Mouse (Mus musculus) urinary bladder, postnatal 25 days (tissue): Measurements from ENCODE around the gene Polr2i.
"Not testable (repeated sequence)": the region's sequence is repeated elsewhere in the genome, so short reads cannot be mapped to it uniquely, and the experiment has no call there.

ENCODE experiments used
- DNase-seq: peaks from one replicate; pipeline ENCODE4 v3.0.0; 2022; ENCODE audit warnings: low spot score

Gene Polr2i

DNA sequence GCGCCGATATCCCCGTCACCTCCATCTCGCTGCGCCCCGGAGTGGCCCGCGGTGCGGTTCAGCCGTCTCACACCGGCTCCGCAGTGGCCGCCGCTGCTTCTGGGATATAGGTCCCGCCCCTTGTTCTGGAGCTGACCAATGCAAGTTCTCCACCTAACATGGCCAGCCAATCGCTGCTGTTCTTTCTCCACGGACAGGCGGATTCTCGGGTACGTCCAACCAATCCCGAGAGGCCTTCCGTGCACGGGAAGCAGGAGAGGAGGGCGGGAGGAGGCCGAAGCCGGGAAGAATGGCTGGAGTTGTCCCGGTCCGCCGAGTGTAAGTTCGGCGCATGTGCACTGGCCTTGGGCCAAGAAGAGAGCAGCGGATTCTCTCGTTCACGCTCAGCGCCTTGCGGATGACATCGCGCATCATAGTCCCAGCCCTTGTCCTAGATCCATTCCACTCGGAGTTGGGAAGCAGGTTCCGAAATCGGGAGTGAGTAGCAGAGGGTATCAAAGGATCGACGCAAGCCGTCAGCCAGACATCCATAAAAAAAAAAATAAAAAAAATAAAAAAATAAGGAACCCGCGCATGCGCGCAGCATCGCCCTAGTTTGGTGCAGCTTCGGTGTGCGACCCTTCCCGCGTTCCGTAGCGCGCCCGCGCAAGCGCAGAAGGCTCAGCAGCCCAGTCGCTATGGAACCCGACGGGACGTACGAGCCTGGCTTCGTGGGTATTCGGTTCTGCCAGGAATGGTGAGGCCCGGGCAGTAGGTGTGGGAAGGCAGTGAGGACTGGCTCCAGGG lies at the start of gene Polr2i, which contains the start of gene Tbcb:
Polr2i (plus strand) TSS at position 280 of the 786 bp plus-strand sequence.
Tbcb (minus strand) TSS at position 604 of the 786 bp plus-strand sequence.
- peak; percentile 96 for DNase-seq

DNA sequence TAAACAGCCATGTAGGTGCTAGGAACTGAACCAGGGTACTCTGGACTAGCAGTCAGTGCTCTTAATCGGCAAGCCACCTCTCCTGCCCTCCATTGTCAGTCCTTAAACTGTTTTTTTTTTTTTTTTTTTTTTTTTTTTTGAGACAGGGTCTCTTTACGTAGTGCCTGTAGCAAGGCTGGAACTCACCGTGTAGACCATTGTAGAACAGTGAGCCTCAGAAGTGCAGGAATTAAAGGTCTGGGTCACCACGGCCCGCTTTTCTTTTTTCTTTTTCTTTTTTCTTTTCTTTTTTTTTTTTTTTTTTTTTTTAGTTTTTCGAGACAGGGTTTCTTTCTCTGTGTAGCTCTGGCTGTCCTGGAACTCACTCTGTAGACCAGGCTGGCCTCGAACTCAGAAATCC lies 48.6 kb upstream of the Polr2i start:
- DNase-seq = not testable (repeated sequence)

DNA sequence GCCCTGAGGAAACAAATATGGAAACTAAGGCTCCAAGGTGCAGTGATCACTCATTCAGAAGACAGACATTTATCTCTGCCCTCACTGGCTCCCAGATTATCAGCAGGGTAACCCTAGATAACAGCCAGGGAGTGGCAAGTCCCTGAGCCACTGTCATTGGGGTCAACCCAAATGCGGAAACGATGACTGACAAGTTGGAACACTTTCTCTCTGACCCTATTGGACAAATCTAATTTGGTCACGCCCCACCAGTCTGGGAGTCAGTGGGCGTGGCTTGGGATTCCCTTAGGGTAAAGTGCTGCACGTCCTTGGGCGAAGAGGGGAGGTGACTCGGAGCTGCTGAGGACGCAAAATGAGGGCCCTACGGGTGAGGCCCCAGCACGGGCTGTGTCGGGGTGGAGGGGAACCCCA lies 47.9 kb upstream of the Polr2i start, which contains the start of gene Cox7a1:
Cox7a1 (plus strand) TSS at position 266 of the 411 bp plus-strand sequence.
- DNase-seq = peak; percentile 79

DNA sequence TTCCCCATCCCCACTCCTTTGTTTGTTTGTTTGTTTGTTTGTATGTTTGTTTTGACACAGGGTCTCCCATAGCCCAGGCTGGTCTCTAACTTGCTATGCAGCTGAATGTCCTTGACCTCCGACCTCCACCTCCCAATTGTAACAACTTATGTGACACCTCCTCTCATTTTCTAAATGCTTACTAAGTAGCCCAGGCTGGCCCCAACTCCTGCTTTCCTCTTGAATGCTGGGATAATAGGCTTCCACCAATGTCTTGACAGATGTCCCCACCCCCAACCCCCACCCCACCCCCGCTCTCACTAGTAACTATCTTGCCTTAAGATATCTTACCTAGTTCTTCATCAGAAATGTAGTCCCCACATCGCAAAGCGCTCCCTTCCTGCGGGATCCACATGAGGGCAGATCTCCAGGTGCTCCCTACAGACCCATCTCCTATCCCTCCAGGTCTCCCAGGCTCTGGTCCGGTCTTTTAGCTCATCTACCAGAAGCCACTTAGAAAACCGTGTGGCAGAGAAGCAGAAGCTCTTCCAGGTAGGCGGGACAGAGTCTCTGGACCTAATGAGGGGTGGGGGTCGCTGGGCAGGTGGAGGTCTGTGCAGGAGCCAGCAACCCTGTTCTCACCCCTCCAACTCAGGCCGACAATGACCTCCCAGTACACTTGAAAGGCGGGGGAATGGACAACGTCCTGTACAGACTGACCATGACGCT lies 47.0 kb upstream of the Polr2i start:
- no peak for DNase-seq

DNA sequence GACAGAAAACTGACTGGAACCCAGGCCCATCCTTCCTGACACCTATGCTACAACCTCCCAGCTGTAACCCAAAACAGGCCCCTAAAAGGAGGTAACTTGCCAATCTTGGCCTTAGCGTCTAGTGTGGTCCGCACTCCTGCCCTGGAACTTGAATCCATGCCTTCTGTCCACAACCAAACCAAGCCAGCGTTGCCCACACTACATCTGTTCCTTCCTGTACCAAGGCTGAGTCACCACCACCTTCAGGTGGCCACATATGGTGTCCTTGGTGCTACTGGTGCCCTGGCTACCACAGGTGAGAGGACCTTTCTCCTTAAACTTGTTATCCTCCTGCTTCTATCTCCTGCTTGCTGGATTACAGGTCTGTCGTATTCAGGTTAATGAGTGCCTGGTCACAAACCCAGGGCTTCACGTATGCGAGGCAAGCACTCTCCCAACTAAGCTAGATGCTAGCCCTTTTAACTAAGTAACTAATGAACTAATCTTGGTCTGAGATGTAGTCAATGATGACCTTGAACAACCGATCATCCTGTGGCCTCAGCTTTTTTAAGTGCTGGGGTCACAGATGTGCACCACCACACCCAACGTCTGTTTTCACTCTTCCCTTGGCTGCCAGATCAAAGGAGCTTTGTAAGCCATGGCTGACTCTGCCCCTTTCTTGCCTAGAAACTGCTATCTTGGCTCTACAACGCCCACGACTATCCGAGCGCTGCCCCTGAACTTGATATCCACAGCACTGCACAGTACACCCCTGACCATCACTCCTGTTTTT lies 43.2 kb upstream of the Polr2i start:
- no peak for DNase-seq

DNA sequence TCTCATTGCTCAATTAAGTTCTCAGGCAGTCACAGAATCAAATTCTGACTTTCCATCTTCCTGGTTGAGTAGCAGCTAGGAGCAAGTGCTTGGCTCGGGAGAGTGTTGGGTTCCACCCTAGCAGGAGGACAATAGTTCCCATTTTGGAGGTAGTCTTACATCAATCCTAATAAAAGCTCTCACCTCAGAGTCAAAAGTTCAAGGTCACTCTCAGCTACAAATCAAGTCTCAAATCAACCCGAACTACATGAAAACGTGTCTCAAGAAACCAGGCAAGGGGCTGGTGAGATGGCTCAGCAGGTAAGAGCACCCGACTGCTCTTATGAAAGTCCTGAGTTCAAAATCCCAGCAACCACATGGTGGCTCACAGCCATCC lies 42.6 kb upstream of the Polr2i start:
- DNase-seq = no peak

DNA sequence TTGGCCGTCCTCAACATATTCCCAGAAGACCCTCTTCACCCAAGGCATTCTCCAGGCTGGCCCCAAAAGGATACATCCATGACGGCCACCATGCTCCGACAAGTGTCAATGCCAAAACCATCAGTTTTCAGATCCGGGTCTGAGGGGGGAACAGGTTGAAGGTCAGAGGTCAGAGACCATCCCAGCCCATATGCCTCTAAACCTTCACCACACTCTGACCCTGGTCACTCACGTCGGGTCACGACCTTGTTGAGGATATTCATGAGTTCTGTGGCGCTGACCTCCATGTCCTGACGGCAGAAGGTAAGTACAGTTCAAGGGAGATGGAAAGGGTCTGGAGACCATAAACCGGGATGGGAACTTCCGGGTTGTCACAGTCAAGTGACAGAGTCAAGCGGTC lies 39.7 kb upstream of the Polr2i start:
- DNase-seq = no peak

DNA sequence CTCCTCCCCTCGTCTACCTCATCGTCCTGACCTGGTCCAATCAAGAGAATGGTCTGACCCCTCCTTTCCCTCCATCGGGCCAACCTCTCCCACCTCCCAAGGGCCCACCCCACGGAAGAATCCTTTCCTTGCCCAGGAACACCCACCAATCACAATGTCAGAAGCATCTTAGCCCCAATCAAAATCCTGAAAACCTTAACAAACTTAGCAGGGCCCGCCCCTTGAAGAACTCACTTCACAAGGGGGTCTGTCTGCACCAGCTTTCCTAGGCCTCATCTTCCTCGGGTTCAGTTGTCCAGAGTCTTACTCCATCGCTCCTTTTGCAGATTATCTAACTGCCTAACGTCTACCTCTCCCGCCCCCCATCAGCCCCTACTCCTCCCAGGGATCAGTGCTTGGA lies 38.7 kb upstream of the Polr2i start:
- DNase-seq = no peak

DNA sequence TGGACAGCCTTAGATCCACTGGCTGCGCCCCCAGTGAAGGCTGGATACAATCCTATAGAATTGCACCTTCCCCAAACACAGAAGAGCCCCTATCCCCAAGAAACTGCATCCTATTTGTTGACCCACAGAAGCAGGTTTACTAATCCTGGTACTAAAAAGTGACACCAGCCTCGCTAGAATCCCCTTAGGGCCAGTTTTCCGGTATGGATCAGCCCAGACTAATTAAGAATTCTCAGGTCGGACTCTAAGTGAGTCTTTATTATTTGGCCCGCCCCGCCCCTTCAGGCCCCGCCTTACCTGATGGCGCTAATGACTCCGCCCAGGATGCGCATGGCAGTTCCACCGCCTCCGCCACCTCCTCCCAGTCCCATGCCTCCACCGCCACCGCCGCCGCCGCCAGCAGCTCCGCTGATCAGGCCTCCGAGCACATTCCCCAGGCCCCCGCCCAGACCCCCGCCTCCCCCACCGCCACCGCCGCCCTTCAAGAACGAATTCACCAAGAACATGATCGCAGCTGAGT lies 38.1 kb upstream of the Polr2i start:
- peak; percentile 74 for DNase-seq

DNA sequence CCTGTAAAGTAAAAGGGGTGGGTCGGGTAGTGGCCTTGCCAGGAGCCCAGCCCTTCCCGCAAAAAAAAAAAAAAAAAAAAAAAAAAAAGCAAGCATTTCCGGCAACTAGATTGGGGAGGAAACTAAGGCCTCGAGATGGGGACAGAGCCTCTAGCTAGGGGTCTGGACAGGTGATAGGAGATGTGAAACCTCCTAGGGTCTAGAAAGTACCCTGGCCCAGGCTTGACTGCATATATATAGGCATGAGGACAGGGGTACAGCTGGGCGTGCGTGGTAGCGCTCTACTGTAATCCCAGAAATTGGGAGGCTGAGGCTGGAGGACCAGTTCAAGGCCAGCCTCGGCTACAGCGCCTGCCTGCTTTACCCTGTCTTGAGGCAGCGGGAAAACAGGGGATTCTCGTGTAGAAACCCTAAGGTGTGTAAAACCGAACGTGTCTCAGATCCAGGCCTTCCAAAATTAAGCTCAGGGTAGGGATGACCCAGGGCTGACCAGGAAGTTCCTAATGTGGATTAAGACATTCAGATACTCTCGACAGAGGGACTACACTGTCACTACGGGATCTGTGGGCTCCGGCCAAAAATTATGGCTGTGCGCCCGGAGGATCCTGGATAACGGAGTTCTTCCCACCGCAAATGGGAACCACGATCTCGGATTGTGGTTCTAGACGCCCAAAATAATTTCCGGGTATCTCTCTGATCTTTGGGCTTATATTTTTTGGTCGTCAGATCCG lies 37.5 kb upstream of the Polr2i start:
- peak; percentile 33 for DNase-seq

DNA sequence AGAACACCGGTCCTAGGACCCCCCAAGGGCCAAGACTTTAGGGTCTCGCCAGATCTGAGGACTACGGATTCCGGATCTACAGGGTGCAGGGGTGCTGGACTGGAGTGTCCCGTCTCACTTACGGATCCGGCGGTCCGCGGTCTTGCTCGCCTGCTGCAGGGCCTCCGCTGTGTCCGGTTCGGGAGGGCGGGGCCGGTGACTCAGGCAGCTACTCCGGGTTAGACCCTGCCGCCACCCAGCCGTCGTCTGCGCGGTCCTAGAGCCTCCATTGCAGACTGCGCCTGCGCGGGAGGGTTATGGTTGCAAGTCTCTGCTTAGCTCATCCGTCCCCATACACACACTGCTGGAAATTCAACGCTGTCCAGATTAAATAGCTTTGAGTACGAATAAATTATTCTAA lies 36.9 kb upstream of the Polr2i start:
- DNase-seq = peak; percentile 98

DNA sequence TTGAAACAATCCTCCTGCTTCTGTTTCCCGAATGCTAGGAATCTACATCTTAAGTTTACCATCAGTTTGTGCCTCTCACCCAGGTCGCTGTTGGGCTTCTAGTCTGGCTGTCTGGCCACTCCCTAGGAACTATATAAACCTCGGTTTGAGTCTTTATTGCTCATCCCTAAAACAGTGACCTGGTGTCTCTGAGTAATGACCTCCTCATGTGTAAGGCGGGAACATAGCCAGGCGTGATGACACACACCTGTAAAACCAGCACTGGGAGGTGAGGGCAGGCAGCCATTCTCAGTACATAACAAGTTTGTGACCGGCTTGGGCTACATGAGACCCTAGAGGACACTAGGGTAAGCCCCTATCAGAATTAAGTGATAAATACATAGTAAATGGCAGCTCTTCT lies 36.3 kb upstream of the Polr2i start:
- no peak for DNase-seq

DNA sequence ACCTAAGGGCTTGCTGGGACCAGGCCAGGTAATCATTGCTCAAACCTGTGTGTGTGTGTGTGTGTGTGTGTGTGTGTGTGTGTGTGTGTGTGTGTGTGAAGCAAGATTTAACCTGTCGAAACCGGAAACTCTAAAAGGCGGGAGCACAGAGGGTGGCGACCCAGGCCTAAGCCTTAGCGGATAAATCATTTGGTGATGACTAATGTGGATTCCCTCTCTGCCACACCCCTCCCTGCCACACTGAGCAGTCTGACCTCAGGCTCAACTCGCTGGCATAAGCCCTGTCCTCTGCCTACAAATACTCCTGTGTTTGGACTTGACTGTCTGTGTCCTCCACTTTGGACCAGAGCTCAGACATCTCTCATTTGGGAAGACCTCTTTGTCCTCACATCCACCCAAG lies 35.6 kb upstream of the Polr2i start:
- peak; percentile 43 for DNase-seq

DNA sequence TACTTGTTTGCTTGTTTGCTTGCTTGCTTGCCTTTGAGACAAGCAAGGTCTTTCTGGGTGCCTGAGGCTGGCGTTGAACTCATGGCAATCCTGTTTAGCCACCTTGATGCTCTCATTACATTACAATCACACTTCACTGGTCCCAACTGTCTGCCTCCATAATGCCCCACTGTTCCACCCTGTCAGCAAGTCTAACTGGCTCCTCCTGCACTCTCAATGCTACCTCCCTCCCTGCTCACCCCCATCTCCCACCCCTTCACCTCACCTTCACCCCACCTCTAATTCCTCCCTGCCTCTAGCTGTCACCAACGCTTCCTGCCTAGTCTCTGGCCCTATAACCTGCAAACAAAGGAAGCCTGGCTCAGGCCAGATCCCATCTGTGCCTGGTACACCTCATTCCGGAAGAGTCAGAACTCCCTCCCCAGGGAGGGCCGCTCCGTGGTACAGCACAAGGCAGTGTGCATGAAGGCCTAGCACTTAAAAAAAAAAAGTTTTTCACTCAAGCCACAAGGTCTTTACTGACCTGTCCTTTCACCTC lies 34.1 kb upstream of the Polr2i start:
- DNase-seq = no peak

DNA sequence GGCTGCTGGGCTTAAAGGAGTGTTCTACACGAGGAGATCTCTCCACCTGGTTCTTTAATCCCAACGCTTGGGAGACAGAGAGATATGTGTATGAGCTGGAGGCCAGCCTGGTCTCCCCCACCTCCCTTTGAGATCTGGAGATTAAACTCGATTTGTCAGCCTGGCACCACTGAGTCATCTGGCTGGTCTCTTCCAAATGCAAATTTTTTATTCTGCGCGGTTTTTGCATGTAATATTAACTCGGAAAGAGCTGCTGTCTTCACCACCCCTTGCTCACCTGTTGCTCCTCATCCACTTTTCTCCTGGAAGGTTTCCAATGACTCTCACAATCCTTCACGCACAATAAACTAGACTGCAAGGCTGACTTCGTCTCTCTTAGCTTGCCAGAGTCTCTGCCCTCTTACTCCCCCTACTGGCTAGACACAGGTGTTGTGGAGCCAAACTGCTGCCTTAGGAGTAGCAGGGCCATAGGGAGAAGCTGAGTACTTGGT lies 33.2 kb upstream of the Polr2i start, which contains the start of gene Capns1:
Capns1 (minus strand) TSS at position 331 of the 491 bp plus-strand sequence.
- DNase-seq = peak; percentile 55

DNA sequence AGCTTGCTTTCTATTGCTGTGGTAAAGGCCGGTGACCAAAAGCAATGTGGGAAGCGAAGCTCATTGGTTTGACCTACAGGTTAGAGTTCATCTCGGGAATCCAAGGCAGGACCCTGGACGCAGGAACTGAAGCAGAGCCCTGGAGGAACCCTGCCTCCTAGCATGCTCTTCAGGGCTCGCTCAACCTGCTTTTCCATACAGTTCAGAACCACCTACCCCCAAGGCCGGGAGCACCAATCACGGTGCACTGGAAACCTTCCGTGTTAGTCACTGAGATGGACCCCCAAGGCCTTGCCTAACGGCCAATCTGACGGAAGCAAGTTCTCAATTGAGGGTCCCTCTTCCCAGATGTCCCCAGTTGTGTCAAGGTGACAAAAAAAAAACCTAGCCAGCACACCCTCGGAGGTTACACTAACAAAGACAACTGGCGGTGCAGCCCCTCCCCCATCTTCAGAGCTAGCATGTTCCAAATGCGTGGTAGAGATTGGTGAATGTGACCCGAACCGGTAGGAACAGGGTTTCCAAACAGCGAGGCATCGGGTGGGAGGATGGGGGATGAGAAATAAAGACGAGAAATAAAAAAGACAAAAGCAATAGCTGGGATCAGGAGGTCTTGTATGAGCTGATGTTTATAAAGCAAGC lies 32.1 kb upstream of the Polr2i start:
- DNase-seq = no peak

DNA sequence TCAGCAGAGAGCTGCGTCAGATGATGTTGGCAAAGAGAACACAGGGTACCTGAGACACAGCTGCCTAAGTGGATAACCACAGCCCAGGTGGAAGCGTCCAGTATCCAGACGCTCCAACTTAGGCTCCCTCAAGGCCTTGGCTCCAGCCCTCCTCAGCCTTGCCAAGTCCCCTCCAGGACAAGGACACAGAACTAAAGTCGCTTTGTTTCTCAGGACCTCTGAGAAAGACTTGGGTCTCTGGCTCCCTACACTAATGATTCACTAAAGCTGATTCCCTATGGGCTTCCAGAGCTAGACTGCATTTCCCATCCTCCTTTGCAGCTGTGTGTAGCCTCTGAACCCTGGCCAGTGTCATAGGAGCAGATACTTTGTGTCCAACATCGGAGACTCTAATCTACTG lies 31.5 kb upstream of the Polr2i start:
- DNase-seq = no peak

DNA sequence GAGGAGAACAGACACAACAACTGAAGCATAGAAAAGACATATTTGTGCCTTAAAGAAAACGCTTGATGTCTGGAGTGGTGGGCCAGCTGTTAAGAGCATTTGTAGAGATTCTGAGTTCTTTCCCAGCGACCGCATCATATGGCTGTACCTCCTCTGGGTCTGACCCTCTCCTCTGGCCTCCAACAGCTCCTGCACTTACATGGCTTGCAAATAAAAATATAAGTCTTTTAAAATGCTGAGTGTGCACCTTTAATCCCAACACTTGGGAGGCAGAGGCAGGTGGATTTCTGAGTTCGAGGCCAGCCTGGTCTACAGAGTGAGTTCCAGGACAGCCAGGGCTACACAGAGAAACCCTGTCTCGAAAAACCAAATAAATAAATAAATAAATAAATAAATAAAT lies 31.1 kb upstream of the Polr2i start:
- not testable (repeated sequence) for DNase-seq

DNA sequence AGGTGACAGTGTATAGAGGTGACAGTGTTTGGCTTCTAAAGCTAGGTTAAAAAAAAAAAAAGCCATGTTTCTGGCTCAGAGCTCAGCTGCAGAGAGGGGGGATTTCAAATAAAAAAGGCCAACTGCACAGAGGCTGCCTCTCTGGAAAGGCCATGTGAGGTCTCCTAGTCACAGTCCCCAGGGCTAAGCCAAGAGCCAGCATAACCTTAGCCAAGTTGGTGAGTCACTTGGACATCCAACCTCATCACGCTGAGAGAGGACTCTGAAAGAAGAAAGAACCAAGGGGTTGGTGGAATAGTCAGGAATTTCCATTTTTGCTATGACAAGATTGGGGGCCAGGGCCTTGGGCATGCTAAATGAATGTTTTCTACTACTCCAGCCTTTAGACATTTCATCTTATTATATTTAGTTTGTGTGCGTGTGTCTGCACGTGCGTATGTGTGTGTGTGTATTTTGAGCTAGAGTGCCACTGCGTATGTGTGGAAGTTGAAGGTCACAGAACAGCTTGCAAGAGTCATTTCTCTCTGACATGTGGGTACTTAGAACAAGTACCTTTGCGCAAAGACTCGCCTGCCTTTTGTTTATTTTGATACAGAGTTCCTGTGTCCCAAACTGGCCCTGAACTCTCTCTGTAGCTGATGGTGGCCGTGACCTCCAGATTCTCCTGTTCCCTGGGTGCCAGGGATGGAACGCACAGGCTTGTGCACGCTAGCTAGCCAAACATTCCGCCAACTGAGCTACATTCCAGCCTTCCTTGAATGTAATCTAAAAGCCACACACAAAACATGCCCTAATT lies 28.7 kb upstream of the Polr2i start:
- DNase-seq = no peak

DNA sequence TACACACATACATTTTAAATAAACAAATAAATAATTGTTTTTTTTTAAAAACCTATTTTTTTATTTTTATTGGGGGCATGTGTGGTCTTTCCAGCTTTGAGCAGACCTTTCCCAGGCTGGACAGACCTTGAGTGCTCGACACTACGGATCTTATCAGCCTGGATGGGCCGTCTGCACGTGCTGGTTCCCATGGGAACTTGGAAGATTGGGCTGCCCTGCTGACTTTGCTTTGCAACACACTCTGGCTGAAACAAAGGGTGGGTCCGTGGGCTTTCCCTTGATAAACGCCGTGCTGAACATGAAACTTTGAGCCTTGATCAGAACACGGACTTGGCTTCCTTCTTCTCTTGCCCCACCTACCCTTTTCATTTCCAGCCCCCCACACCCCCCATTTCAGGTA lies 27.4 kb upstream of the Polr2i start:
- DNase-seq = no peak
